Mouse (Mus musculus): Measurements from ENCODE around the gene Gm11444. TPM values are rescaled to one million over a fixed set of nuclear protein-coding genes. Genes with fewer than 3 reads are reported as not detected.

The Gm11444 gene
- total and polyA plus RNA-seq, 2 experiments from 2014 or later, result not detected

GRCm38 (mm10) chr11:85811676-85812075, 38.5 kb downstream of the Gm11444 start:
- H3K36me3 ChIP-seq (ENCODE audit: insufficient read depth, low read length), result no peaks in the 10 kb centered on the region
- H3K4me3 ChIP-seq (ENCODE audit: low read depth, low read length), result no peak overlapping the region
- H3K9me3 ChIP-seq (ENCODE audit: low read length), result no peaks in the 10 kb centered on the region
- no peak for ATAC-seq (ENCODE audit: low FRiP score)
- no peak for TF ChIP-seq CTCF (IDR thresholded peaks at IDR 0.05)
- no peak overlapping the region for H3K4me2 ChIP-seq (ENCODE audit: low read depth, low read length, poor library complexity, severe bottlenecking)
- no peak for DNase-seq (ENCODE audit: low spot score)
- 90% methylated on average over 5 of the region's 5 CpGs for WGBS
- H3K27me3 ChIP-seq (ENCODE audit: insufficient read depth, low read length), result no peaks in the 10 kb centered on the region
- no peak overlapping the region for H3K9ac ChIP-seq (replicated peaks; ENCODE audit: low read length, poor library complexity, severe bottlenecking)
- no peak overlapping the region for H3K27ac ChIP-seq (ENCODE audit: low read depth, low read length)
- H3K4me1 ChIP-seq (ENCODE audit: insufficient read depth, low read length), result no peaks in the 10 kb centered on the region

DNA sequence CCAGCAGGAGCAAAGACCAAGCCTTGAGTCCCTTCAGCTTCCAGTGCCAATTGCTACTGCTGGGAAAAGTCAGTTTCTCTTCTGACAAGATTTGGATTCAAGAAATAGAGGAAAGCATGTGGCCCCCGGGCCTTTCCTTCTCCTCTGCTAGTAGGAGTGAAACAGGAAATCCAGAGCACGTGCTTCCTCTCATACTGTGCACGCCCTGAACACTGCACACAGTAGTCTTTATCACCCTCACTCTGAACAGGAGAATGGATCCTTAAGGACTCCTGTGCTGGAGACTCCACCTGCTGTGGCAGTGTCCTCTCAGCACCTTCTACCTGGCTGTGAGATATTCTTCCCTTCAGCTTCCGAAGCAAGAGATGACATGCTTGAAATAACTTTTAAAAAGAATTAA, 38.9 kb downstream of the Gm11444 start:
- no peaks in the 10 kb centered on the region for H3K27me3 ChIP-seq (ENCODE audit: insufficient read depth, low read length)
- no peak overlapping the region for H3K4me2 ChIP-seq (ENCODE audit: low read depth, low read length, poor library complexity, severe bottlenecking)
- H3K9ac ChIP-seq (replicated peaks; ENCODE audit: low read length, poor library complexity, severe bottlenecking), result no peak overlapping the region
- H3K27ac ChIP-seq (ENCODE audit: low read depth, low read length), result no peak overlapping the region
- TF ChIP-seq CTCF (IDR thresholded peaks at IDR 0.05), result no peak
- H3K9me3 ChIP-seq (ENCODE audit: low read length), result no peaks in the 10 kb centered on the region
- no peaks in the 10 kb centered on the region for H3K4me1 ChIP-seq (ENCODE audit: insufficient read depth, low read length)
- no peaks in the 10 kb centered on the region for H3K36me3 ChIP-seq (ENCODE audit: insufficient read depth, low read length)
- WGBS, result 84% methylated on average over 4 of the region's 4 CpGs
- DNase-seq (ENCODE audit: low spot score) (no peak), ATAC-seq (ENCODE audit: low FRiP score) (no peak)
- no peak overlapping the region for H3K4me3 ChIP-seq (ENCODE audit: low read depth, low read length)

- DNase-seq (ENCODE audit: low spot score) (no peak), ATAC-seq (ENCODE audit: low FRiP score) (no peak)
- Histone ChIP-seq H3K4me1 (ENCODE audit: insufficient read depth, low read length) (no peaks in the 10 kb centered on the region), H3K9me3 (ENCODE audit: low read length) (no peaks in the 10 kb centered on the region), H3K27me3 (ENCODE audit: insufficient read depth, low read length) (no peaks in the 10 kb centered on the region), H3K9ac (replicated peaks; ENCODE audit: low read length, poor library complexity, severe bottlenecking) (no peak overlapping the region), H3K27ac (ENCODE audit: low read depth, low read length) (no peak overlapping the region), H3K4me2 (ENCODE audit: low read depth, low read length, poor library complexity, severe bottlenecking) (no peak overlapping the region), H3K36me3 (ENCODE audit: insufficient read depth, low read length) (no peaks in the 10 kb centered on the region), H3K4me3 (ENCODE audit: low read depth, low read length) (no peak overlapping the region)
- 83% methylated on average over 11 of the region's 11 CpGs for WGBS
- TF ChIP-seq CTCF (IDR thresholded peaks at IDR 0.05), result no peak
These were observed 42.8 kb downstream of the Gm11444 start for GRCm38 (mm10) chr11:85807353-85807752.

GRCm38 (mm10) chr11:85805779-85806178, 44.4 kb downstream of the Gm11444 start:
- TF ChIP-seq CTCF (IDR thresholded peaks at IDR 0.05), result no peak
- Histone ChIP-seq H3K9ac (replicated peaks; ENCODE audit: low read length, poor library complexity, severe bottlenecking) (no peak overlapping the region), H3K4me3 (ENCODE audit: low read depth, low read length) (no peak overlapping the region), H3K4me2 (ENCODE audit: low read depth, low read length, poor library complexity, severe bottlenecking) (no peak overlapping the region), H3K9me3 (ENCODE audit: low read length) (no peaks in the 10 kb centered on the region), H3K27ac (ENCODE audit: low read depth, low read length) (no peak overlapping the region), H3K27me3 (ENCODE audit: insufficient read depth, low read length) (no peaks in the 10 kb centered on the region), H3K36me3 (ENCODE audit: insufficient read depth, low read length) (no peaks in the 10 kb centered on the region), H3K4me1 (ENCODE audit: insufficient read depth, low read length) (no peaks in the 10 kb centered on the region)
- ATAC-seq (ENCODE audit: low FRiP score), result no peak
- WGBS, result 67% methylated on average over 1 of the region's 1 CpGs
- no peak for DNase-seq (ENCODE audit: low spot score)

- 79% methylated on average over 5 of the region's 5 CpGs for WGBS
- no peaks in the 10 kb centered on the region for H3K36me3 ChIP-seq (ENCODE audit: insufficient read depth, low read length)
- DNase-seq (ENCODE audit: low spot score) (no peak), ATAC-seq (ENCODE audit: low FRiP score) (no peak)
- no peaks in the 10 kb centered on the region for H3K9me3 ChIP-seq (ENCODE audit: low read length)
- no peak for TF ChIP-seq CTCF (IDR thresholded peaks at IDR 0.05)
- no peak overlapping the region for H3K27ac ChIP-seq (ENCODE audit: low read depth, low read length)
- H3K4me2 ChIP-seq (ENCODE audit: low read depth, low read length, poor library complexity, severe bottlenecking), result no peak overlapping the region
- no peaks in the 10 kb centered on the region for H3K27me3 ChIP-seq (ENCODE audit: insufficient read depth, low read length)
- H3K4me1 ChIP-seq (ENCODE audit: insufficient read depth, low read length), result no peaks in the 10 kb centered on the region
- H3K9ac ChIP-seq (replicated peaks; ENCODE audit: low read length, poor library complexity, severe bottlenecking), result no peak overlapping the region
- H3K4me3 ChIP-seq (ENCODE audit: low read depth, low read length), result no peak overlapping the region
These were observed 46.1 kb downstream of the Gm11444 start for GRCm38 (mm10) chr11:85804048-85804447.

GRCm38 (mm10) chr11:85800380-85800779, 49.8 kb downstream of the Gm11444 start:
- Histone ChIP-seq H3K27ac (ENCODE audit: low read depth, low read length) (no peak overlapping the region), H3K4me3 (ENCODE audit: low read depth, low read length) (no peak overlapping the region), H3K27me3 (ENCODE audit: insufficient read depth, low read length) (no peaks in the 10 kb centered on the region), H3K4me1 (ENCODE audit: insufficient read depth, low read length) (no peaks in the 10 kb centered on the region), H3K4me2 (ENCODE audit: low read depth, low read length, poor library complexity, severe bottlenecking) (no peak overlapping the region), H3K9me3 (ENCODE audit: low read length) (no peaks in the 10 kb centered on the region), H3K36me3 (ENCODE audit: insufficient read depth, low read length) (no peaks in the 10 kb centered on the region), H3K9ac (replicated peaks; ENCODE audit: low read length, poor library complexity, severe bottlenecking) (no peak overlapping the region)
- ATAC-seq (ENCODE audit: low FRiP score) (no peak), DNase-seq (ENCODE audit: low spot score) (no peak)
- no peak for TF ChIP-seq CTCF (IDR thresholded peaks at IDR 0.05)
- WGBS, result 65% methylated on average over 11 of the region's 11 CpGs

All from midbrain, postnatal 0 days (tissue).